Mouse (Mus musculus) myocyte (in vitro differentiated cells): ENCODE measurements at regions not wholly inside any gene's neighbourhood (a gene's known extent, or its start where the extent isn't known, plus 50 kb on each side); places are given as distances from the start of the nearest gene placed in this dataset.

ENCODE experiments used
- CEBPB ChIP-seq: IDR thresholded peaks from 2 replicates; pipeline ENCODE4 v1.6.1; 2011; ENCODE audit warnings: mild to moderate bottlenecking, moderate library complexity; ENCODE audit not compliant: poor library complexity, insufficient read depth, severe bottlenecking
- E2F4 ChIP-seq: IDR thresholded peaks from one replicate; pipeline ENCODE4 v1.6.1; 2011; ENCODE audit warnings: mild to moderate bottlenecking, control low read depth, moderate library complexity; ENCODE audit not compliant: insufficient read depth
- MAX ChIP-seq: IDR thresholded peaks from one replicate; pipeline ENCODE4 v1.6.1; 2011; ENCODE audit warnings: low read depth, mild to moderate bottlenecking, control low read depth
- MYOD1 ChIP-seq, 3 experiments: IDR thresholded peaks; one replicate each; pipeline ENCODE4 v1.6.1; 2011; ENCODE audit warnings: control low read depth in 2 of 3, low read depth in 2 of 3, mild to moderate bottlenecking in 2 of 3, moderate library complexity in 1 of 3; ENCODE audit not compliant: insufficient read length in 2 of 3, control insufficient read depth in 1 of 3
- POLR2A ChIP-seq: IDR thresholded peaks from one replicate; pipeline ENCODE4 v1.6.1; 2011; ENCODE audit warnings: low read depth, mild to moderate bottlenecking, control low read depth, moderate library complexity; ENCODE audit not compliant: insufficient read length
- POLR2AphosphoS2 ChIP-seq: IDR thresholded peaks from one replicate; pipeline ENCODE4 v1.6.1; 2011; ENCODE audit warnings: low read depth, control low read depth; ENCODE audit not compliant: insufficient read length
- TCF3 ChIP-seq: IDR thresholded peaks from one replicate; pipeline ENCODE4 v1.6.1; 2011; ENCODE audit warnings: low read depth, control low read depth; ENCODE audit not compliant: insufficient read length
- USF1 ChIP-seq: IDR thresholded peaks from one replicate; pipeline ENCODE4 v1.6.1; 2011; ENCODE audit warnings: low read depth, mild to moderate bottlenecking, control low read depth, moderate library complexity

DNA sequence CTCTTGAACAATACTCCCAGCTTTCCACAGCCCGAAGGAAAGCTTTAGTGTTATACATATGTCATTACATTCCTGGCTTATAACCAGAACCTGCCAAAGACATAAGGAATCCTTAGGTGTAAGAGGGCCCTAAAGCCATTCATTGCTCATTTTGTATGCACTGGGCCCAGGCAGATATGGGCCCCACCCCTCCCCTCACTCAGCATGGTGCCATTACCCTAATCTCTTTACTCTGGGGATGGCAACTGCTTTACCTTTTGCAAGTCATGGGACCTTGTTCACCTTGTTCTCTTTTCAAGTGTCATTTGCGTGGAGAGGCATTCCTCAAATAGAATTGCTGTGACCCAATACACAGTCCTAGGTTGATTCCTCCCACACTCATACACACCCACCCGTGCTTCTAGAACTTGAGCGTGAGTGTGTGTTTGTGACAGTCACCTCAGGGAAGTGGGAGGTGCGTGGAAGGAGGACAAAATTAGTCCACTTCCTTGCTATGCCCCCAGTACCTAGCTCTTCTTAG, 419.5 kb upstream of the Cdh4 start:
- TF ChIP-seq CEBPB (no peak), POLR2A (no peak), E2F4 (no peak), MAX (no peak), USF1 (no peak), POLR2AphosphoS2 (no peak), MYOD1 (IDR thresholded peaks at IDR 0.05; ENCODE audit: control insufficient read depth in 1 of 3, insufficient read length in 2 of 3, low read depth in 2 of 3) (no peak), TCF3 (no peak)
